Mouse (Mus musculus): ENCODE data around the gene Anln.

DNA sequence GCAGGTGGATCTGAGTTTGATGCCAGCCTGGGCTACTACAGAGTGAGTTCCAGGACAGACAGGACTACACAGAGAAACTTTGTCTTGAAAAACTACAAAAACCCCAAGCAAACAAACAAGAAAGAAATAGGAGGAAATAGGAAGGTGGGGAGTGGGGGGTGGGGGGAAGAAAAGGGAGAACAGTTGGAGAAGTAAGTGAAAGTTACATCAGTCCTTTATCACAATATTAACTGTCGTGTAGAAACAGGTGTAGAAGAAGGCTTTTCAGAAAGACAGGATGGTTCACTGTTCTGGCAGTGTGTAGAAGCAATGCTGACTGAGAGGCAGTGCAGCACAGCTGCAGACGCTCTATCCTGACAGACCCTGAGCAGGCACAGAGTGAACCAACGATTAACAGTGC lies 14.0 kb upstream of the Anln start:
- TF ChIP-seq EP300 (IDR thresholded peaks at IDR 0.05) = no peak
- TF ChIP-seq CTCF (IDR thresholded peaks at IDR 0.05) = no peak

Measured in lung, postnatal 0 days (tissue).